Mouse (Mus musculus): ENCODE data around the gene Unc80. TPM values are rescaled to one million over a fixed set of nuclear protein-coding genes. Genes with fewer than 3 reads are reported as not detected.
"Not testable (repeated sequence)": the region's sequence is repeated elsewhere in the genome, so short reads cannot be mapped to it uniquely, and the experiment has no call there.

Gene Unc80
- polyA plus RNA-seq, 1 experiment, result 99.5 TPM

- no peak for DNase-seq (ENCODE audit: extremely low spot score in 1 of 2, low spot score in 1 of 2)
Measured at GRCm38 (mm10) chr1:66608304-66608703, 140.1 kb downstream of the Unc80 start.

DNA sequence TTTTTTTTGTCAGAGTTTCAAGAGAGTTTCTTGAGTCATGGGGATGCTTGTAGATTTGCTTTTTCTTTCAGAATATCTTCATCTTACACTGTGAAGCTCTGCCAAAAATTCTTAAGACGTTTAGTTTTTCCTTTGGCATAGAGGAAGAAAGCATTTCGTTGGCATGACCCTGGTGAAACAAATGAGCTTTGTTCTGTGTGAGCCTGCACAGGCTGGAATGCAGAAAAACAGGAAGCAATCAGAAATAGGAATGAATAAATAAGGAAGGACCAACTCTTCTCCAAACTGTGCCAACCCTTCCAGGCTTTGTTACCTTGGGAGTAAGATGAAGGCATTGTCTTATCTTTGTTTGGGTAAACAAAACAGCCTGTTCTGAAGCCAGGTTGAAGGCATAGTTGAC, 149.0 kb downstream of the Unc80 start:
- DNase-seq (ENCODE audit: extremely low spot score in 1 of 2, low spot score in 1 of 2), result no peak

GRCm38 (mm10) chr1:66638177-66638576, 170.0 kb downstream of the Unc80 start:
- no peak for DNase-seq (ENCODE audit: extremely low spot score in 1 of 2, low spot score in 1 of 2)

- DNase-seq (ENCODE audit: extremely low spot score in 1 of 2, low spot score in 1 of 2), result no peak
Measured at GRCm38 (mm10) chr1:66646894-66647293, 178.7 kb downstream of the Unc80 start.

DNA sequence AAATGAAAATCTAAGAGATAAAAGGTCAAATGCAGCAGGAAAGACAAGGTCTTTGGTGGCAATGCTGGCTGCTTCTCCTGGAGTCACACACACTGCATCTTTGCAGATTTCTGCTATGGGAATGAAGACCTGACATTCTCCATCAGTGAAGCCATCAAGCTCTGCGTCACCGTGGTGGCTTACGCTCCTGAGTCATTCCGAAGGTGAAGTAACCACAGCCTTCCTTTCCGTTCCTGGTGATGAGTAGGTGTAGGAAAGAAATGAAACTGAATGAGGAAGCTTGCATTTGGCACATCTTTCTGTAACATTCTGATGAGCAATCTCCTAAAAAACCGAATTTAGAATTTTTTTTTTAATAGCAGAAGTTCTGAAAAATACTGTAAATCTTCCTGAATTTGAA, 181.4 kb downstream of the Unc80 start:
- peak; percentile 66 to 82 for DNase-seq (ENCODE audit: extremely low spot score in 1 of 2, low spot score in 1 of 2)

GRCm38 (mm10) chr1:66650006-66650405, 181.8 kb downstream of the Unc80 start:
- DNase-seq (ENCODE audit: extremely low spot score in 1 of 2, low spot score in 1 of 2), result peak in 1 of 2 experiments; percentile 47

DNA sequence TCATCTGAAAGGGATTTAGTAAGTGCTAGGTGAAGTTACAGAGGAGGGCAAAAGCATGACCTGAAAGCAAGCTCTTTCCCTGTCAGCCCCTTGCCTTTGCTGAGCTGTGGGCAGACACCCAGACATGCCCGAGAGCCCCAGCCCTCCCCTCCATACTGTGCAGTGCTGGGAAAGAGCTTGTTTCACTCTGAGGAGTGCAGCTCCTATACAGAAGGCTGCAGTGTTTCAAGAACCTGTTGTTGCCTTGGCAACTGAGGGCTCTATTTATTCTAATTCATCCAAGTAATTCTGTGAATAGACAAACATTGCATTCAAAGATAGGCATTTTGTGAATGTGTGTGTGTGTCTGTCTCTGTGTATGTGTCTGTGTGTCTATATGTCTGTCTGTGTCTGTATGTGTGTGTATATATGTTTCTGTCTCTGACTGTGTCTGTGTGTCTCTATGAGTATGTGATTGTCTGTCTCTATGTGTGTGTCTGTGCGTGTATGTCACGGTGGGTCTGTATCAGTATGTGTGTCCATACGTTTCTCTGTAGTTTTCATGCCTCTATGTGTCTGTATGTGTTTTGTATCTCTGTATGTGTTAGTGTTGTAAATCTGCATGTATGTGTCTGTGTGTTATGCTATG, 187.1 kb downstream of the Unc80 start:
- peak in 1 of 2 experiments; percentile 47 for DNase-seq (ENCODE audit: extremely low spot score in 1 of 2, low spot score in 1 of 2)

DNA sequence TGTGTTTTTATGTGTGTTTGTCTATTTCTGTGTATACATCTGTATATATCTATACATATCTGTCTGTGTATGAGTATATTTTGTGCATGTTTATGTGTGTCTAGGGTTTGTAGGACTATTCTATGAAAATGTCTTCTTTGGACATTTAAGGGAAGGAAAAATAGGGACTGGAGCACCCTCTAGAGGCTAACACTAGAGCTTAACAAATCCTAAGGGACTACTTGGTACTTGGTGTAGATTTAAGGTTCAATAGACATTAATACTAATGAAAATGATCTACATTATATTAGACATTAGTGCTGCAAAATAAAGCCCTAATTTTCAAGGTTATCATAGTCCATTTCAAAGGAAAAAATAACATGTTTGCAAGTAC, 187.6 kb downstream of the Unc80 start:
- DNase-seq (ENCODE audit: extremely low spot score in 1 of 2, low spot score in 1 of 2), result peak in 1 of 2 experiments; percentile 79

DNA sequence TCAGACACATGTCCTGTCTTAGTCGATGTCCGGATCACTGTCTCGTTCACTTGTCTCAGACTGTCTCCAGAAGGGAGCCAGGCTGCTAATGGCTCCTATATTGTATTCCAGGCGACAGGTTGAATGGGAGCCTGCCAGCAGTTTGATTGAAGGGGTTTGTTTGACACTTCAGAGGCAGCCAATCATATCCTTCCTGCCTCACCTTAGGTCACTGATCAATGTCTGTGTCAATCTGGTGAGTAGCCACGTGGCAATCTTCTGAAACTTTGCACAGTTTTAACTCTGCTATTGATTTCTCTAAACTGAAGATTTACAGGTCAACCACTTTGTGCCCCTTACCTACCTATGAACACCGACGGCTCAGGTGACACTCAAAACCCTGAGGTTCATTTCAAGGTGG, 203.3 kb downstream of the Unc80 start:
- DNase-seq (ENCODE audit: extremely low spot score in 1 of 2, low spot score in 1 of 2), result no peak

DNA sequence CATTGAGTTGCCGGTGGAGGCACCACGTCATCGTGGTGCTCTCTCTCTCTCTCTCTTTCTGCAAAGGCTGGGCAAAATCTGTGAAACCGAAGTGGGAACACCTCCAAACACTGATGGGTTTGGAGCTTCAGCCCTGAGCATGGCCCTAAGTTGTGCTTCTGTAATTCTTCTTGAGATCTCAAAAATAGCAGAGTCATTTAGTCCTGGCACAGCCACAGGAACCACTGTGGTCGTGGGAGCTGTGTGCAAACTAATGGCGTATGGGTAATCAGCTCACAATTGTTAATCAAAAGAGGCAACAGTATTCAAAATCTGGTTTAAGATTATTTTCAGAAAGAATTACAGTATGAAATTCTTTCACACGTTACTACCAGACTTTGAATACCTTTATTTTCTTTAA, 204.6 kb downstream of the Unc80 start:
- DNase-seq (ENCODE audit: extremely low spot score in 1 of 2, low spot score in 1 of 2), result no peak

GRCm38 (mm10) chr1:66677928-66678327, 209.8 kb downstream of the Unc80 start:
- no peak for DNase-seq (ENCODE audit: extremely low spot score in 1 of 2, low spot score in 1 of 2)

DNA sequence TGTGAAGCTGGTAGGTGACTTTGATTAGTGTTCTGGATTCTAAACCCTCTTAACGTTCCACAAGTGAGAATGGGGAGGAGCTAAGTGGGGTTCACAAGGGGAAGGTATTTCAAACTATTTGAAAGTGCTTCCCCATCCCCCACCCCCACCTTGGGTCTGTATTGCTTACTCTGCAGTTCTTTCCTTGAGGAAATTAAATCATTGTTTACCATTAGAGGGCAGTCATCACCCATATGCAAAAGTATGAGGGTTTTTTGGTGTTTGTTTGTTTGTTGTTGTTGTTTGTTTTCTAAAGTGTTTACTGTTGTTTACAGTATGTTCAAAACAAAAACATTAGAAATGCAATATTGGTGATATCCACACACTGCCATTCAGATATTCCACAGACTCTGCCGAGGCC, 210.5 kb downstream of the Unc80 start:
- no peak for DNase-seq (ENCODE audit: extremely low spot score in 1 of 2, low spot score in 1 of 2)

GRCm38 (mm10) chr1:66682974-66683373, 214.8 kb downstream of the Unc80 start:
- no peak for DNase-seq (ENCODE audit: extremely low spot score in 1 of 2, low spot score in 1 of 2)

GRCm38 (mm10) chr1:66691772-66692171, 223.6 kb downstream of the Unc80 start:
- no peak for DNase-seq (ENCODE audit: extremely low spot score in 1 of 2, low spot score in 1 of 2)

GRCm38 (mm10) chr1:66692308-66692707, 224.1 kb downstream of the Unc80 start:
- no peak for DNase-seq (ENCODE audit: extremely low spot score in 1 of 2, low spot score in 1 of 2)

DNA sequence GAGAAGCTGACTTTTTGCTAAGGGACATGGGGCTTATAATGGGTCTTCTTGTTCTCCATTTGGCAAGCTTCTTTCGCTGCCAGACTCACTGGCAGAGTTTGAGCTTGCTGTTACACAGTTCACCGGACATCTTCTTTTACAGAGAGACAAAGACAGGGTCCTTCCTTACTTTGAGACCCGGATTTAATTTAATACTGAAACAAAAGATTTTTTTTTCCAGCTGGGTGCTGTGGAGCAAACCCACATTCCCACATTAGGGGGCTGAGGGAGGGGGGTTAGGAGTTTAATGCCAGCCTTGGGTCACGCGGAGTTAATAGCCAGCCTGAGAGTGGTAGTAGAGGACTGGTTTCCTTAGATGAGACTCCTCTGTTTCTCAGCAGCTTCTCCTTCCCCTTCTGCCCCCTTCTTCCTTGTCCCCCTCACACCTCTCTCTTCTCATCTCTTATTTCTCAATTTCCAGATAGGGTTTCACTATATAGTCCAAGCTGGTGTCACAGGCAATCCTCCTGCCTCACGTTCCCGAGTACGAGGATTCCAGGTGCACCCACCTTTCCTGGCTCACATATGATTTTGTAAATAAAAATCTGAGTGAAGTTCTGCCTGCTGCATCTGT, 224.7 kb downstream of the Unc80 start:
- peak in 1 of 2 experiments; percentile 7 for DNase-seq (ENCODE audit: extremely low spot score in 1 of 2, low spot score in 1 of 2)

- DNase-seq (ENCODE audit: extremely low spot score in 1 of 2, low spot score in 1 of 2), result no peak
Measured at GRCm38 (mm10) chr1:66694266-66694665, 226.1 kb downstream of the Unc80 start.

- DNase-seq (ENCODE audit: extremely low spot score in 1 of 2, low spot score in 1 of 2), result no peak
Measured at GRCm38 (mm10) chr1:66695296-66695695, 227.1 kb downstream of the Unc80 start.

DNA sequence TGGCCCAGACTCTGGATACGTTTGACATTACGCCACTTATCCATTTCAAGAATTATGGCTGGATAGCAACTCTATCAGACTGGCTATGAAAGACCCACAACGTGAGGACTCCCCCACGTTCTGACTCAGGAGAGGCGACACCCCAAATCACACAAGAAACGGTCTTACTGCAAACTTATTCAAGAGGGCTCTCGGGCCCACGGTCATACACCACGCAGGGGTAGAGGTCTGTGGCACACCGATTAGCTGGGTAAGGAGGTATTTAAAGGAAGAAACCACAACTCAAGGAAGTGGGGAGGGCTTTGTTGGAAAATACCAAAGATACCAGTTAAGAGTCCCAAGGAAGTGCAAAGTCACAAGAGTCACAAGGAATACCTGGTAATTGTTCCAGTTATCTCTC, 231.5 kb downstream of the Unc80 start:
- DNase-seq (ENCODE audit: extremely low spot score in 1 of 2, low spot score in 1 of 2), result not testable (repeated sequence)

DNA sequence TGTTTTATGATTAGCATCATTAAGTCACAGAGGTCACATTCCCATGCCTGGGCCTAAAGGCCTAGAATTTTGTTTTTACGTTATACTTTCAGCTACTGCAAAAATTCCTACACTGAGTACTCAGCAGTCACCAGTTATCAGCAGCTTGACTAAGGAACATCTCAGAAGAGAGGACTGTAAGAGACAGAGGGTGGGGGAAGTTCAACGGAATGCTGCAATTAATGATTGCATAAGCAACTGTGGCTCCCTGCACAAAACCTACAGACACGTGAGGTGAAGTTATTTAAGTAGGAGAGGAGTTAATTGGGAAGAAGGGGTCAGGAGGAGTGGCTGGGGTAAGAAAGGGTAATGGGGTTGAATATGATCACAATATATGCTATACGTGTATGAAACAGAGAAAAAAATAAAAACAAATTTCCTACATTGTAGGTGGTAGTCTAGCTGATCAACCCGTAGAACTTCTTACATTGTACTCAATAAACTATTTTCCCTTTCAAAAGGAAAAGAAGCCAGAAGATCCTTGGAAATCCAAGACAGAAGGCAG, 232.1 kb downstream of the Unc80 start:
- DNase-seq (ENCODE audit: extremely low spot score in 1 of 2, low spot score in 1 of 2), result no peak

DNA sequence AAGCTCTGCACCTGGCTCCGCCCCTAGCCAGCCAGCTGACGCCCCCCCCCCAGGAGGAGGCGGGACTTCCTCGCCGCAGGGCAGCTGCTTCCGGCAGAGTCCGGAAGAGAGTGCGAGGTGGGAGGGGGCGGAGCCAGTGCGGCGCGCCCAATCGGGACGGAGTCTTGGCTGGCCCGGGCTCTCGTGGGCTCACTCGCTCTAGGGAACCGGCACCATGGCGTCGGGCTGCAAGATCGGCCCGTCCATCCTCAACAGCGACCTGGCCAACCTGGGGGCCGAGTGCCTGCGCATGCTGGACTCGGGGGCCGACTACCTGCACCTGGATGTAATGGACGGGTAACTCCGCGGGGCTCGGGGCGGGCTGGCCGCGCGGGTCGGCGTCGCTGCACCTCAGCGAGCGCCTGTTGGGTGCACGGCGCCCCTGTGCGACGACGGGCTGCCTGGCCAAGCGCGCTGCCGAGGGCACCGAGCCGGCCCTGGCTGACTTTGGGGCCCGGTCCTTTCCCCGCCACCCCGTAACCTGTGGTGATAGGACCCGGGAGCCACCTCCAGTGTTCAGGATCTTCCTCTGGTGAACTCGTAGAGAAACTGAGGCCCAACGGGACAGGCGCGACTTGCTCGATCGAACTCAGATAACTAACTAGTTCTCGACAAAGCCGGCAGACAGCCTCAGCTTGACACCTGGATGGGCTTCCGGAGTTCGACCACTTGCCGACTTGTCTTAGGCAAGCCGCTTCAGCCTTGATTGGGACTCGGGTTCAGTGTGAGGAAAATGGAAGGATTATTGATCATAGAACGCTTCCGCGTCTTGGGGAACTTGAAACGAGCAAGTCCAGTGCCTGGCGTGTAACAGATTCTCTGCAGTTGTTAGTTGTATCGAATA, 232.8 kb downstream of the Unc80 start, which contains the start of gene Rpe:
Gene Rpe, plus strand, starts transcription at position 139 of the 883 bp plus-strand sequence.
- peak; percentile 72 to 92 for DNase-seq (ENCODE audit: extremely low spot score in 1 of 2, low spot score in 1 of 2)
